Mouse (Mus musculus) skeletal muscle tissue, postnatal 0 days (tissue): ENCODE data around the gene Nccrp1. TPM values are rescaled to one million over a fixed set of nuclear protein-coding genes. Genes with fewer than 3 reads are reported as not detected.

ENCODE experiments used
- microRNA-seq, 2 experiments: library from miRNA; unstranded; fragments of <30 nt; microRNA quantifications; one replicate each; pipeline ENCODE4; 2016
- polyA plus RNA-seq: library from polyadenylated mRNA; unstranded; fragments of >200 nt; fragmentation: Nextera tagmentation; extraction: Ambion mirVana; gene quantifications from 2 replicates; pipeline ENCODE4 v1.2.1, GENCODE M21; 2015

Gene Nccrp1
- 1.8 TPM in 1 of 2 replicates, not detected in the other for polyA plus RNA-seq

GRCm38 (mm10) chr7:28547154-28547553 is at the start of gene Nccrp1:
Gene Nccrp1 (minus strand): TSS chr7:28547254.

GRCm38 (mm10) chr7:28540526-28540925 is 6.5 kb downstream of the Nccrp1 start, which contains the start of gene Sycn:
Gene Sycn (plus strand): TSS chr7:28540885.

GRCm38 (mm10) chr7:28522536-28522935 is 24.5 kb downstream of the Nccrp1 start, which contains the start of gene Ifnl3:
Gene Ifnl3 (plus strand): TSS chr7:28522836.

GRCm38 (mm10) chr7:28510405-28510974 is 36.6 kb downstream of the Nccrp1 start, which contains the start of gene Ifnl2:
Gene Ifnl2 (minus strand): TSS chr7:28510455.

Small RNA genes within 50 kb of the gene (microRNA-seq; reads per million reads assigned to microRNA genes)
- gene Mir7049: 0 to 0.21 reads per million in 2 experiments

Other genes with a start within 250 kb of the Nccrp1 start
- not detected in 2 replicates for gene Dll3, start 245.0 kb downstream of the Nccrp1 start, polyA plus RNA-seq
- 71.8 and 92.4 TPM in 2 replicates for gene Timm50, start 235.2 kb downstream of the Nccrp1 start, polyA plus RNA-seq
- 44.9 and 47.5 TPM in 2 replicates for gene Supt5, start 208.5 kb downstream of the Nccrp1 start, polyA plus RNA-seq
- gene Rps16, start 196.6 kb downstream of the Nccrp1 start, polyA plus RNA-seq: 568 and 593 TPM in 2 replicates
- gene Plekhg2, start 174.7 kb downstream of the Nccrp1 start, polyA plus RNA-seq: 18.0 and 18.7 TPM in 2 replicates
- gene Zfp36, start 167.0 kb downstream of the Nccrp1 start, polyA plus RNA-seq: 9.9 and 12.2 TPM in 2 replicates
- 39.1 and 40.9 TPM in 2 replicates for gene Med29, start 154.5 kb downstream of the Nccrp1 start, polyA plus RNA-seq
- 49.3 TPM in 2 replicates for gene Paf1, start 154.3 kb downstream of the Nccrp1 start, polyA plus RNA-seq
- 21.4 and 29.1 TPM in 2 replicates for gene Gmfg, start 109.8 kb downstream of the Nccrp1 start, polyA plus RNA-seq
- 0.38 and 0.43 TPM in 2 replicates for gene Lrfn1, start 95.3 kb downstream of the Nccrp1 start, polyA plus RNA-seq
- gene Ifnl2, start 36.8 kb downstream of the Nccrp1 start, polyA plus RNA-seq: not detected in 2 replicates
- gene Ifnl3, start 24.4 kb downstream of the Nccrp1 start, polyA plus RNA-seq: not detected in 2 replicates
- not detected in 2 replicates for gene Sycn, start 6.4 kb downstream of the Nccrp1 start, polyA plus RNA-seq
- 11.0 and 11.5 TPM in 2 replicates for gene Samd4b, start 50.9 kb upstream of the Nccrp1 start, polyA plus RNA-seq
- gene Pak4, start 50.9 kb upstream of the Nccrp1 start, polyA plus RNA-seq: 5.7 and 6.5 TPM in 2 replicates
- 0.77 TPM in 1 of 2 replicates, not detected in the other for gene Acp7, start 84.1 kb upstream of the Nccrp1 start, polyA plus RNA-seq
- 1.9 and 2.6 TPM in 2 replicates for gene Fbxo27, start 145.6 kb upstream of the Nccrp1 start, polyA plus RNA-seq
- 31.7 and 38.9 TPM in 2 replicates for gene Fbxo17, start 169.6 kb upstream of the Nccrp1 start, polyA plus RNA-seq
- 81.3 and 93.6 TPM in 2 replicates for gene Mrps12, start 194.6 kb upstream of the Nccrp1 start, polyA plus RNA-seq
- gene Sars2, start 194.7 kb upstream of the Nccrp1 start, polyA plus RNA-seq: 17.2 and 19.4 TPM in 2 replicates
- gene Ccer2, start 208.9 kb upstream of the Nccrp1 start, polyA plus RNA-seq: not detected in 2 replicates
- 62.9 and 66.0 TPM in 2 replicates for gene Sirt2, start 219.5 kb upstream of the Nccrp1 start, polyA plus RNA-seq
- 30.2 and 30.6 TPM in 2 replicates for gene Nfkbib, start 220.3 kb upstream of the Nccrp1 start, polyA plus RNA-seq
- 2.5 and 3.7 TPM in 2 replicates for gene Rinl, start 241.7 kb upstream of the Nccrp1 start, polyA plus RNA-seq